Mouse (Mus musculus): ENCODE data around the gene Olfr1044.
A peak's percentile ranks its signal among the peaks of the same experiment; 100 is the strongest.

Olfr1044 gene

DNA sequence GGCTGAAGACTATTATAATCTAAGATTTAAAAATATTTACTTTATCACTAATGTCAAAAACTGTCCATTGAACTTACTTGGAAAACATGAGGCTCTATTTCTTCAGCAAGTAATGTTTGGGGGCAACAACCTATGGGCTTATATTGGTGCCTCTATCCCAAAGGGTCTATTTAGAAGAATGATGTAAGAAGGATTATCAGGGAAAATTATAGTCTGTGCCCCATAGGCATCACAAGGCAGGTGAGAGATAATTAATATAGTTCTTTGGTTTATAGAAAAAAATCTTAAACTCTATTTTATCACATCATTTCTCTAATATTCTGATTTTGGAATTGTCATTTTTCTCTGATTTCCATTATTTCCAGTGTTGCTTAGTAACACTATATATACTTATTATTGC is at the start of gene Olfr1044:
Olfr1044 (minus strand) TSS at position 101 of the 400 bp plus-strand sequence.
- DNase-seq (ENCODE audit: low read depth): no peak

DNA sequence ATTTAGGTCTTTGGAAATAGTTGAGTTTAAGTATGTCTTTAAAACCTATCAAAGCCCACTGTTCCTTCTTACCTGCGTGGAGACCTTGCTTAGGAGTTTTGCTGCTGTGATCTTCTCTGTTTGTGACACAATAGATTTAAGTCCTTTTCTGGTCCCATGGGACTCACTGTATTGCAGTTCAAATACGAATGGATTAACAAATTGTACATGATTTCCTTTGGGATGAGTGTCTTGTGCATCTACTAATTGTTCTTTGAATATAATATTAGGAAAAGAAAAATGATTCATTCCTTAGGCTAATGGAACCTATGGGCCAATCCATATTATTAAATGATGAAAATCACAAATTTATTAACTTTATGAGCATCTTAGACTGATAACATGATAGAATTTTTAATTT is 41.6 kb upstream of the Olfr1044 start, which contains the start of gene Olfr1046:
Olfr1046 (minus strand) TSS at position 101 of the 400 bp plus-strand sequence.
- no peak for DNase-seq (ENCODE audit: low read depth)

DNA sequence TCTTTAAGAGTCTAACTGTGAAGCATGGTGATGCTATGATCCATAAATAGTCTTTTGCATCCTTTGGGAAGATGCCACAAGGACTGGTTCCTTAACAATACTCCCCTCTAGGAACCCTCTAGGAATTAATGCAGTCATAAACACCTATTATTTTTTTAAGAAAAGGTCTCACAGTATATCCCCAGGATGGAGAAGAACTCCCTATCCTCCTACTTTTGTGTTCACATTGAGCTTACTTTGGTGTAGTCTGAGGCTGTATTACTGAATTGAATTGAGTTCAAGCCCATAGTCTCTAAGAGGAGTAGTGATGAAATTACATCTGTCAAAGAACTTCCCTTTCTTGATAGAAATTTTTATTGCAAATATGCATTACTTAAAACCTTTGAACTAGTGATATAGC is 25.3 kb upstream of the Olfr1044 start, which contains the start of gene Olfr1045:
Olfr1045 (minus strand) TSS at position 101 of the 400 bp plus-strand sequence.
- no peak for DNase-seq (ENCODE audit: low read depth)

- no peak for DNase-seq (ENCODE audit: low read depth)
Measured at GRCm38 (mm10) chr2:86195863-86196262, 18.2 kb upstream of the Olfr1044 start.

- no peak for DNase-seq (ENCODE audit: low read depth)
Measured at GRCm38 (mm10) chr2:86185583-86185982, 8.0 kb upstream of the Olfr1044 start, which contains the start of gene Olfr52. Olfr52 (minus strand) TSS chr2:86185683.

- DNase-seq (ENCODE audit: low read depth): no peak
Measured at GRCm38 (mm10) chr2:86179950-86180349, 2.3 kb upstream of the Olfr1044 start.

DNA sequence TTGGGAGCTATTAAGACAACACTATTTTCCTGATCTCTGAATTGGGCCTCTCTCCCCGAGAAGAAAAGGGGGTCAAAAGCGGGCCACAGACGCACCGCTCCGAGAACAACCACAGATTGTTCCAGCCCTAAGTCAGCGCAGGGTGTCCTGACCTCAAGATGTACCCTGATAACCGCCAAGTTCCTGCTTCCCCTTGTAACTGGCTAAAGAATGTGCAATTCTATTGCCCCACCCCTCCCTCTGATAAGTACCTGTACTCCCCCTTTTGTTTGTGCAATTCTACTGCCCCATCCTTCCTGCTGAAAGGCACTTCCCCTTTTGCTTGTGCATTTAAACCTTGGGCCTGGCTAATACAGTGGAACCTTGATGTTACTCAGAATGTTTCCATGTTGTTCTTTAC is 2.2 kb downstream of the Olfr1044 start:
- peak; percentile 50 for DNase-seq (ENCODE audit: low read depth)

- no peak for DNase-seq (ENCODE audit: low read depth)
Measured at GRCm38 (mm10) chr2:86167422-86167821, 10.2 kb downstream of the Olfr1044 start, which contains the start of gene Olfr1043. Olfr1043 (minus strand) TSS chr2:86167522.

- no peak for DNase-seq (ENCODE audit: low read depth)
Measured at GRCm38 (mm10) chr2:86161738-86162137, 15.9 kb downstream of the Olfr1044 start, which contains the start of gene Olfr1042. Olfr1042 (minus strand) TSS chr2:86161838.

DNA sequence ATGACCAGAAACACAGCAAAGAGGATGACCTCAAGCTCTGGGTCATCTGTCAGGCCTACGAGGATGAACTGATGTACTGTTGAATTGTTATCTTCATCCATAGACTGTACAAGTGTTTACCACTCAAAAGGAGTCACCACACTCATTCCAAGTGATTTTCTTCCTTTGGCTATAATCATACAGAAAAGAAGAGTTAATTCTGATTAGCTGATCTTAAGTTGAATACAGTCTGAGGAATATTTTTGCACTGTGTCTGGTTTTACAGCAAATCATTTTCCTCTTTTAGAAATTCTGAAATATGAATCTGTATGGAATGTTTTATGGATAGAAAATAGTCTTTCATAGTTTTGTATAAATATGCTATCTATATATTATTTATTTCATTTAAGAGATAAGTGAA is 31.0 kb downstream of the Olfr1044 start, which contains the start of gene Olfr1040:
Olfr1040 (minus strand) TSS at position 101 of the 400 bp plus-strand sequence.
- DNase-seq (ENCODE audit: low read depth): no peak

GRCm38 (mm10) chr2:86135828-86136227 is 41.8 kb downstream of the Olfr1044 start, which contains the start of gene Olfr1039:
Olfr1039 (minus strand) TSS chr2:86135928.
- no peak for DNase-seq (ENCODE audit: low read depth)

All from 416B (cell line).